ENCODE assay signal across 18 mouse cellular contexts in genomic region chr4:33595763-33596162, GRCm38 (mm10).
A peak's percentile ranks its signal among the peaks of the same experiment; 100 is the strongest.
DNase-seq lines count a peak whose midpoint lies in the region; ATAC-seq and TF ChIP-seq lines count a peak whose summit lies in the region.
"Had no signal": no experiment of that assay in that cellular context is flagged by ENCODE, and none has a peak within 500 bp of the region (broad histone marks: within the 10 kb centered on the region; RNA-seq: fewer than 3 reads in every experiment).

No protein-coding gene starts in this region.

- H3K9ac ChIP-seq in hindbrain, embryonic 12.5 days = no peak overlapping the region
- H3K9ac ChIP-seq in forebrain, postnatal 0 days = no peak overlapping the region
- no peak overlapping the region for H3K9ac ChIP-seq in midbrain, embryonic 14.5 days (replicated peaks; ENCODE audit: low read length)
- H3K9ac ChIP-seq: embryonic facial prominence, embryonic 12.5 days; heart, embryonic 12.5 days; intestine, embryonic 15.5 days; kidney, embryonic 15.5 days; lung, embryonic 15.5 days; stomach, embryonic 15.5 days had no signal

- 80% methylated on average over 9 of the region's 9 CpGs for WGBS in hindbrain, embryonic 10.5 days
- WGBS in hindbrain, embryonic 12.5 days = 71% methylated on average over 9 of the region's 9 CpGs
- WGBS in forebrain, postnatal 0 days = 70% methylated on average over 9 of the region's 9 CpGs
- WGBS in midbrain, embryonic 14.5 days = 77% methylated on average over 9 of the region's 9 CpGs

- no peak overlapping the region for H3K4me3 ChIP-seq in hindbrain, embryonic 10.5 days
- H3K4me3 ChIP-seq in hindbrain, embryonic 12.5 days = no peak overlapping the region
- H3K4me3 ChIP-seq in forebrain, postnatal 0 days (ENCODE audit: low read depth, low read length) = no peak overlapping the region
- no peak overlapping the region for H3K4me3 ChIP-seq in midbrain, embryonic 14.5 days (replicated peaks; ENCODE audit: low read depth, low read length)
- H3K4me3 ChIP-seq: embryonic facial prominence, embryonic 12.5 days; heart, embryonic 12.5 days; intestine, embryonic 15.5 days; kidney, embryonic 15.5 days; lung, embryonic 15.5 days; stomach, embryonic 15.5 days had no signal

- intact Hi-C loops in left cerebral cortex, postnatal 10 days (cut with DNase I) = no loop called here

- peaks cover 16% of the 10 kb centered on the region for H3K4me1 ChIP-seq in hindbrain, embryonic 10.5 days (replicated peaks)
- H3K4me1 ChIP-seq in hindbrain, embryonic 12.5 days = peaks cover 5% of the 10 kb centered on the region
- H3K4me1 ChIP-seq in forebrain, postnatal 0 days (ENCODE audit: insufficient read depth) = peaks cover 7% of the 10 kb centered on the region
- H3K4me1 ChIP-seq in midbrain, embryonic 14.5 days (ENCODE audit: control insufficient read depth, insufficient read depth, low read length) = peaks cover 14% of the 10 kb centered on the region; the same call in 1 of the 2 replicates
- H3K4me1 ChIP-seq: embryonic facial prominence, embryonic 12.5 days; intestine, embryonic 15.5 days; stomach, embryonic 15.5 days had no signal

- H3K4me2 ChIP-seq in hindbrain, embryonic 12.5 days (replicated peaks) = no peak overlapping the region
- no peak overlapping the region for H3K4me2 ChIP-seq in forebrain, postnatal 0 days (ENCODE audit: low read depth)
- no peak overlapping the region for H3K4me2 ChIP-seq in midbrain, embryonic 14.5 days (ENCODE audit: low read length)
- H3K4me2 ChIP-seq: embryonic facial prominence, embryonic 12.5 days; heart, embryonic 12.5 days; intestine, embryonic 15.5 days; kidney, embryonic 15.5 days; liver, embryonic 11.5 days; lung, embryonic 15.5 days; stomach, embryonic 15.5 days had no signal

- no peak for DNase-seq in hindbrain, embryonic 10.5 days (ENCODE audit: low spot score)
- DNase-seq in CD4-positive helper T cell, adult 2 months (ENCODE audit: low read depth, low spot score) = peak; percentile 14
- no peak for DNase-seq in forebrain, postnatal 0 days
- DNase-seq in midbrain, embryonic 14.5 days = no peak
- DNase-seq in lung, postnatal 25 days (ENCODE audit: low spot score) = no peak
- no peak for DNase-seq in left cerebral cortex, postnatal 10 days (ENCODE audit: extremely low spot score in 1 of 2, low spot score in 2 of 2)
- DNase-seq: adrenal gland, postnatal 10 days; B cell, adult 2 months; cerebellum, adult 11 months; left cerebral cortex, postnatal 4 days had no signal

- peak overlapping the region; percentile 69 for H3K27ac ChIP-seq in hindbrain, embryonic 10.5 days
- H3K27ac ChIP-seq in hindbrain, embryonic 12.5 days = no peak overlapping the region
- H3K27ac ChIP-seq in forebrain, postnatal 0 days (ENCODE audit: low read depth, low read length) = peak overlapping the region; percentile 76
- peak overlapping the region; percentile 57 for H3K27ac ChIP-seq in midbrain, embryonic 14.5 days (replicated peaks; ENCODE audit: low read depth, low read length)
- H3K27ac ChIP-seq: embryonic facial prominence, embryonic 12.5 days; intestine, embryonic 15.5 days; kidney, embryonic 15.5 days; lung, embryonic 15.5 days; stomach, embryonic 15.5 days had no signal

- peaks cover 6% of the 10 kb centered on the region; the same call in 1 of the 2 replicates for H3K9me3 ChIP-seq in hindbrain, embryonic 10.5 days
- H3K9me3 ChIP-seq in hindbrain, embryonic 12.5 days (replicated peaks) = peaks cover 7% of the 10 kb centered on the region; the same call in 1 of the 2 replicates
- H3K9me3 ChIP-seq in forebrain, postnatal 0 days (ENCODE audit: low read length) = 0 out of 2 replicates have a peak, but pooled peaks cover 8% of the 10 kb centered on the region
- no peaks in the 10 kb centered on the region; the same call in 1 of the 2 replicates for H3K9me3 ChIP-seq in midbrain, embryonic 14.5 days (ENCODE audit: control insufficient read depth, low read length)
- H3K9me3 ChIP-seq: intestine, embryonic 15.5 days; lung, embryonic 15.5 days; stomach, embryonic 15.5 days had no signal

- TF ChIP-seq CTCF in forebrain, postnatal 0 days (IDR thresholded peaks at IDR 0.05; ENCODE audit: low read depth) = no peak

- H3K27me3 ChIP-seq in hindbrain, embryonic 10.5 days (ENCODE audit: insufficient read depth, poor library complexity, severe bottlenecking) = peaks cover 9% of the 10 kb centered on the region; the same call in 1 of the 2 replicates
- no peaks in the 10 kb centered on the region; the same call in 1 of the 2 replicates for H3K27me3 ChIP-seq in hindbrain, embryonic 12.5 days
- H3K27me3 ChIP-seq in forebrain, postnatal 0 days (ENCODE audit: insufficient read depth, low read length) = no peaks in the 10 kb centered on the region
- no peaks in the 10 kb centered on the region for H3K27me3 ChIP-seq in midbrain, embryonic 14.5 days (ENCODE audit: control insufficient read depth, insufficient read depth, low read length)
- H3K27me3 ChIP-seq: embryonic facial prominence, embryonic 12.5 days; intestine, embryonic 15.5 days; kidney, embryonic 15.5 days; lung, embryonic 15.5 days; stomach, embryonic 15.5 days had no signal

- no peak for ATAC-seq in hindbrain, embryonic 12.5 days (ENCODE audit: low FRiP score)
- peak; percentile 15; the same call in 1 of the 2 replicates for ATAC-seq in forebrain, postnatal 0 days
- ATAC-seq in midbrain, embryonic 14.5 days (ENCODE audit: low FRiP score, low TSS enrichment) = no peak
- ATAC-seq: intestine, embryonic 15.5 days had no signal

- no peaks in the 10 kb centered on the region for H3K36me3 ChIP-seq in hindbrain, embryonic 10.5 days
- no peaks in the 10 kb centered on the region for H3K36me3 ChIP-seq in hindbrain, embryonic 12.5 days
- no peaks in the 10 kb centered on the region for H3K36me3 ChIP-seq in forebrain, postnatal 0 days (ENCODE audit: insufficient read depth)
- no peaks in the 10 kb centered on the region for H3K36me3 ChIP-seq in midbrain, embryonic 14.5 days (ENCODE audit: control insufficient read depth, insufficient read depth, low read length)
- H3K36me3 ChIP-seq: embryonic facial prominence, embryonic 12.5 days; heart, embryonic 12.5 days; intestine, embryonic 15.5 days; kidney, embryonic 15.5 days; lung, embryonic 15.5 days; stomach, embryonic 15.5 days had no signal
